Comparison of ENCODE assay signal across 7 mouse cellular contexts in genomic region chr14:103778533-103779151, GRCm38 (mm10).
DNase-seq lines count a peak whose midpoint lies in the region; ATAC-seq and TF ChIP-seq lines count a peak whose summit lies in the region.

No protein-coding gene starts in this region.

- DNase-seq in lung, embryonic 14.5 days = peak; percentile 53
- no peak for DNase-seq in lung, adult 18-20 months
- DNase-seq in large intestine, adult 2 months (ENCODE audit: low read depth, low spot score) = peak; percentile 3
- no peak for DNase-seq in thymus, postnatal 0 days (ENCODE audit: low spot score)

- H3K4me1 ChIP-seq in lung, embryonic 14.5 days (ENCODE audit: insufficient read depth) = peaks cover 10% of the 10 kb centered on the region; the same call in 1 of the 2 replicates
- H3K4me1 ChIP-seq in forebrain, embryonic 15.5 days = peaks cover 22% of the 10 kb centered on the region
- peaks cover 9% of the 10 kb centered on the region for H3K4me1 ChIP-seq in neural tube, embryonic 12.5 days

- peak overlapping the region; percentile 72 for H3K27ac ChIP-seq in lung, embryonic 14.5 days (ENCODE audit: low read depth)
- H3K27ac ChIP-seq in forebrain, embryonic 15.5 days (replicated peaks) = peak overlapping the region; percentile 76
- H3K27ac ChIP-seq in neural tube, embryonic 12.5 days = peak overlapping the region; percentile 60

- peak; percentile 73 for ATAC-seq in lung, embryonic 14.5 days (ENCODE audit: insufficient read depth)
- ATAC-seq in forebrain, embryonic 15.5 days (replicated peaks) = peak; percentile 80
- peak; percentile 84 for ATAC-seq in neural tube, embryonic 12.5 days (ENCODE audit: low FRiP score, low read depth)
- no peak for ATAC-seq in monocyte, adult 5-6 weeks (replicated peaks; ENCODE audit: insufficient number of reproducible peaks, low FRiP score, low TSS enrichment, poor library complexity, severe bottlenecking)

- H3K9ac ChIP-seq in lung, embryonic 14.5 days = peak overlapping the region; percentile 36; the same call in 1 of the 2 replicates
- H3K9ac ChIP-seq in forebrain, embryonic 15.5 days (replicated peaks) = peak overlapping the region; percentile 20; the same call in 1 of the 2 replicates
- H3K9ac ChIP-seq in neural tube, embryonic 12.5 days = peak overlapping the region; percentile 36; the same call in 1 of the 2 replicates

- H3K4me3 ChIP-seq in lung, embryonic 14.5 days (ENCODE audit: low read depth, low read length) = peak overlapping the region; percentile 10; the same call in 1 of the 2 replicates
- H3K4me3 ChIP-seq in forebrain, embryonic 15.5 days = peak overlapping the region; percentile 26
- H3K4me3 ChIP-seq in neural tube, embryonic 12.5 days = no peak overlapping the region; the same call in 1 of the 2 replicates

- peak overlapping the region; percentile 49 for H3K4me2 ChIP-seq in lung, embryonic 14.5 days
- peak overlapping the region; percentile 42 for H3K4me2 ChIP-seq in forebrain, embryonic 15.5 days (replicated peaks)
- peak overlapping the region; percentile 55 for H3K4me2 ChIP-seq in neural tube, embryonic 12.5 days (replicated peaks)

- no peaks in the 10 kb centered on the region for H3K9me3 ChIP-seq in lung, embryonic 14.5 days (ENCODE audit: low read depth, low read length)
- no peaks in the 10 kb centered on the region for H3K9me3 ChIP-seq in forebrain, embryonic 15.5 days
- H3K9me3 ChIP-seq in neural tube, embryonic 12.5 days = no peaks in the 10 kb centered on the region

- no peak for TF ChIP-seq CTCF in lung, embryonic 14.5 days (IDR thresholded peaks at IDR 0.05; ENCODE audit: low read depth)

- H3K27me3 ChIP-seq in lung, embryonic 14.5 days (ENCODE audit: insufficient read depth, low read length) = no peaks in the 10 kb centered on the region
- H3K27me3 ChIP-seq in forebrain, embryonic 15.5 days = no peaks in the 10 kb centered on the region
- H3K27me3 ChIP-seq in neural tube, embryonic 12.5 days (replicated peaks) = no peaks in the 10 kb centered on the region

- 31% methylated on average over 13 of the region's 13 CpGs for WGBS in lung, embryonic 14.5 days
- WGBS in forebrain, embryonic 15.5 days = 7% methylated on average over 13 of the region's 13 CpGs
- 54% methylated on average over 13 of the region's 13 CpGs for WGBS in large intestine, adult 2 months
- 21% methylated on average over 13 of the region's 13 CpGs for whole genome bisulfite sequencing in neural tube, embryonic 12.5 days

- H3K36me3 ChIP-seq in lung, embryonic 14.5 days (ENCODE audit: insufficient read depth) = no peaks in the 10 kb centered on the region
- no peaks in the 10 kb centered on the region for H3K36me3 ChIP-seq in forebrain, embryonic 15.5 days
- no peaks in the 10 kb centered on the region for H3K36me3 ChIP-seq in neural tube, embryonic 12.5 days

Comparison
In these comparisons a context has a peak if more than half of its experiments do, and no peak if none do; other contexts are left out.
1. DNase-seq: peak in lung, embryonic 14.5 days (single experiment) and large intestine, adult 2 months (single experiment); none in lung, adult 18-20 months (0 of 2) and thymus, postnatal 0 days (single experiment).
2. Peak in every context shown above with its lines, with median percentiles within 50 percentile points of each other: H3K27ac ChIP-seq, H3K4me2 ChIP-seq and H3K9ac ChIP-seq.